Mouse (Mus musculus): ENCODE data around the gene Cdk5r2. TPM values are rescaled to one million over a fixed set of nuclear protein-coding genes. Genes with fewer than 3 reads are reported as not detected.

The Cdk5r2 gene
- polyA plus RNA-seq, 1 experiment from 2014 or later, result 1.3 TPM

GRCm38 (mm10) chr1:74883441-74883840 is 28.7 kb downstream of the Cdk5r2 start:
- DNase-seq (ENCODE audit: low spot score), result peak; percentile 19

GRCm38 (mm10) chr1:74884196-74885141 is 29.7 kb downstream of the Cdk5r2 start:
- DNase-seq (ENCODE audit: low spot score), result peak; percentile 54
- WGBS, result under 1% methylated on average over 57 of the region's 57 CpGs

More at GRCm38 (mm10) chr1:74883441-74883840, 28.7 kb downstream of the Cdk5r2 start:
- Histone ChIP-seq H3K36me3 (no peaks in the 10 kb centered on the region), H3K9me3 (replicated peaks) (no peaks in the 10 kb centered on the region), H3K27me3 (ENCODE audit: low read depth, poor library complexity, severe bottlenecking) (peaks cover 100% of the 10 kb centered on the region), H3K4me1 (peaks cover 40% of the 10 kb centered on the region), H3K27ac (replicated peaks) (no peak overlapping the region), H3K4me3 (no peak overlapping the region)
- WGBS, result 3% methylated on average over 5 of the region's 5 CpGs

GRCm38 (mm10) chr1:74885369-74886042 is 30.8 kb downstream of the Cdk5r2 start, which contains the start of gene Fev:
Gene Fev (minus strand): TSS chr1:74885419.
- peak; percentile 48 for DNase-seq (ENCODE audit: low spot score)
- WGBS, result under 1% methylated on average over 43 of the region's 43 CpGs
- H3K27me3 ChIP-seq (ENCODE audit: low read depth, poor library complexity, severe bottlenecking), result peaks cover 100% of the 10 kb centered on the region

More at GRCm38 (mm10) chr1:74884196-74885141, 29.7 kb downstream of the Cdk5r2 start:
- no peak overlapping the region for H3K27ac ChIP-seq (replicated peaks)
- peaks cover 40% of the 10 kb centered on the region for H3K4me1 ChIP-seq
- H3K9me3 ChIP-seq (replicated peaks), result no peaks in the 10 kb centered on the region
- peaks cover 100% of the 10 kb centered on the region for H3K27me3 ChIP-seq (ENCODE audit: low read depth, poor library complexity, severe bottlenecking)
- H3K36me3 ChIP-seq, result no peaks in the 10 kb centered on the region
- H3K4me3 ChIP-seq, result peak overlapping the region; percentile 46

GRCm38 (mm10) chr1:74891513-74891912 is 36.8 kb downstream of the Cdk5r2 start:
- H3K4me3 ChIP-seq, result no peak overlapping the region
- no peak overlapping the region for H3K27ac ChIP-seq (replicated peaks)
- H3K27me3 ChIP-seq (ENCODE audit: low read depth, poor library complexity, severe bottlenecking), result peaks cover 100% of the 10 kb centered on the region
- 0% methylated on average over 2 of the region's 8 CpGs for WGBS
- DNase-seq (ENCODE audit: low spot score), result peak; percentile 40
- H3K36me3 ChIP-seq, result no peaks in the 10 kb centered on the region
- H3K4me1 ChIP-seq, result peaks cover 24% of the 10 kb centered on the region
- no peaks in the 10 kb centered on the region for H3K9me3 ChIP-seq (replicated peaks)

More at GRCm38 (mm10) chr1:74885369-74886042, 30.8 kb downstream of the Cdk5r2 start, which contains the start of gene Fev:
- Histone ChIP-seq H3K4me1 (peaks cover 40% of the 10 kb centered on the region), H3K9me3 (replicated peaks) (no peaks in the 10 kb centered on the region), H3K36me3 (no peaks in the 10 kb centered on the region), H3K27ac (replicated peaks) (no peak within 1 kb of the TSS), H3K4me3 (peak within 1 kb of the TSS; percentile 46)

- DNase-seq (ENCODE audit: low spot score), result peak; percentile 52
- no peaks in the 10 kb centered on the region for H3K9me3 ChIP-seq (replicated peaks)
- peaks cover 28% of the 10 kb centered on the region for H3K4me1 ChIP-seq
- no peak overlapping the region for H3K27ac ChIP-seq (replicated peaks)
- H3K36me3 ChIP-seq, result no peaks in the 10 kb centered on the region
- peaks cover 100% of the 10 kb centered on the region for H3K27me3 ChIP-seq (ENCODE audit: low read depth, poor library complexity, severe bottlenecking)
- H3K4me3 ChIP-seq, result peak overlapping the region; percentile 41
- 2% methylated on average over 39 of the region's 39 CpGs for WGBS
These were observed 37.8 kb downstream of the Cdk5r2 start for GRCm38 (mm10) chr1:74892351-74893133.

GRCm38 (mm10) chr1:74893134-74893855 is 38.6 kb downstream of the Cdk5r2 start, which contains the start of gene Cryba2:
Gene Cryba2 (minus strand): TSS chr1:74893143.
- peak within 1 kb of the TSS; percentile 41 for H3K4me3 ChIP-seq

GRCm38 (mm10) chr1:74894966-74895365 is 40.2 kb downstream of the Cdk5r2 start:
- peaks cover 46% of the 10 kb centered on the region for H3K4me1 ChIP-seq
- WGBS, result 19% methylated on average over 4 of the region's 4 CpGs
- no peak overlapping the region for H3K27ac ChIP-seq (replicated peaks)
- no peaks in the 10 kb centered on the region for H3K9me3 ChIP-seq (replicated peaks)
- peak; percentile 76 for DNase-seq (ENCODE audit: low spot score)
- no peak overlapping the region for H3K4me3 ChIP-seq
- H3K27me3 ChIP-seq (ENCODE audit: low read depth, poor library complexity, severe bottlenecking), result peaks cover 100% of the 10 kb centered on the region
- no peaks in the 10 kb centered on the region for H3K36me3 ChIP-seq

More at GRCm38 (mm10) chr1:74893134-74893855, 38.6 kb downstream of the Cdk5r2 start, which contains the start of gene Cryba2:
- peaks cover 100% of the 10 kb centered on the region for H3K27me3 ChIP-seq (ENCODE audit: low read depth, poor library complexity, severe bottlenecking)
- peaks cover 35% of the 10 kb centered on the region for H3K4me1 ChIP-seq
- H3K27ac ChIP-seq (replicated peaks), result no peak within 1 kb of the TSS
- WGBS, result 2% methylated on average over 25 of the region's 25 CpGs
- H3K36me3 ChIP-seq, result no peaks in the 10 kb centered on the region
- H3K9me3 ChIP-seq (replicated peaks), result no peaks in the 10 kb centered on the region
- DNase-seq (ENCODE audit: low spot score), result peak; percentile 78

GRCm38 (mm10) chr1:74897976-74898375 is 43.2 kb downstream of the Cdk5r2 start:
- peaks cover 49% of the 10 kb centered on the region for H3K4me1 ChIP-seq
- H3K27me3 ChIP-seq (ENCODE audit: low read depth, poor library complexity, severe bottlenecking), result peaks cover 100% of the 10 kb centered on the region
- WGBS, result 3% methylated on average over 7 of the region's 7 CpGs
- H3K27ac ChIP-seq (replicated peaks), result no peak overlapping the region
- no peaks in the 10 kb centered on the region for H3K9me3 ChIP-seq (replicated peaks)
- no peak for DNase-seq (ENCODE audit: low spot score)
- no peaks in the 10 kb centered on the region for H3K36me3 ChIP-seq
- no peak overlapping the region for H3K4me3 ChIP-seq

- no peak for DNase-seq (ENCODE audit: low spot score)
- Histone ChIP-seq H3K27me3 (ENCODE audit: low read depth, poor library complexity, severe bottlenecking) (peaks cover 100% of the 10 kb centered on the region), H3K36me3 (no peaks in the 10 kb centered on the region), H3K27ac (replicated peaks) (no peak overlapping the region), H3K4me3 (no peak overlapping the region), H3K9me3 (replicated peaks) (no peaks in the 10 kb centered on the region), H3K4me1 (peaks cover 41% of the 10 kb centered on the region)
- whole genome bisulfite sequencing, result 8% methylated on average over 9 of the region's 10 CpGs
These were observed 44.1 kb downstream of the Cdk5r2 start for GRCm38 (mm10) chr1:74898656-74899431.

- peak overlapping the region; percentile 53 for H3K4me3 ChIP-seq
- DNase-seq (ENCODE audit: low spot score), result peak; percentile 55
- WGBS, result under 1% methylated on average over 59 of the region's 66 CpGs
- H3K27me3 ChIP-seq (ENCODE audit: low read depth, poor library complexity, severe bottlenecking), result peaks cover 99% of the 10 kb centered on the region
- H3K9me3 ChIP-seq (replicated peaks), result no peaks in the 10 kb centered on the region
- H3K36me3 ChIP-seq, result no peaks in the 10 kb centered on the region
- peaks cover 39% of the 10 kb centered on the region for H3K4me1 ChIP-seq
- no peak overlapping the region for H3K27ac ChIP-seq (replicated peaks)
These were observed 45.9 kb downstream of the Cdk5r2 start for GRCm38 (mm10) chr1:74900341-74901285.

Measured in midbrain, embryonic 10.5 days (tissue).